Mouse (Mus musculus) adrenal gland, adult (tissue): ENCODE results near the gene Arid1b.
A peak's percentile ranks its signal among the peaks of the same experiment; 100 is the strongest.

Experiments
- DNase-seq, 2 experiments: peaks; one replicate each; pipeline ENCODE4 v3.0.0; 2022 to 2023; ENCODE audit warnings: low spot score in 1 of 2; ENCODE audit not compliant: inconsistent age in 2 of 2

Arid1b gene

DNA sequence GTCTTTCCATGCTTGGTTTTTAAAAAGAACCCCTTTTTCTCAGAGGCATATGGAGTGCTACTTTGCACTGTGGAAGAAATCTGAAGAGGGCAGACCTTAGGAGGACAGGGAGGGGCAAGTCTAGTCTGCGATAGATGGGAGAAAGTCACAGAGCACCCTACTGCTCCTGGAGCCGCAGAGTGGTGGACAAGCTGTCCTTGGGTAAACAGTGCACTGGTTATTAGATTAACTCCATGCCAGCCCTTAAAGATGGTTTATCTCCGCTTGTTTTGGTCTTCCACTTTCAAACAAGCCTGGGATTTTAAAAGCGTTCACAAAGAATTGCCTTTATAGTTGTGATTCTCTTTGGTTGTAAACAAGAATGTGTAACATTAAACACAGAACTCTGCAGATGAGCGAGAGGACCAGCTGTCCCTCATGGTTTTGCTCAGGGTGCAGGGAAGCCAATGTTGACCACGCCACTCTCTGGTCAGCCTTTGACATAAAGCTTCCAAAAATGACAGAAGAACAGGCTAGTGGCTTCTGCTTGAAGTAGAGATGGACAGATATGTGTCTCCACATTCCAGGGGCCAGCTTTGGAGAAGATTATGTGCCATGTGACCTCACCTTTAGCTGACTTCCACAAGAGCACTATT lies 234.6 kb downstream of the Arid1b start:
- no peak for DNase-seq

DNA sequence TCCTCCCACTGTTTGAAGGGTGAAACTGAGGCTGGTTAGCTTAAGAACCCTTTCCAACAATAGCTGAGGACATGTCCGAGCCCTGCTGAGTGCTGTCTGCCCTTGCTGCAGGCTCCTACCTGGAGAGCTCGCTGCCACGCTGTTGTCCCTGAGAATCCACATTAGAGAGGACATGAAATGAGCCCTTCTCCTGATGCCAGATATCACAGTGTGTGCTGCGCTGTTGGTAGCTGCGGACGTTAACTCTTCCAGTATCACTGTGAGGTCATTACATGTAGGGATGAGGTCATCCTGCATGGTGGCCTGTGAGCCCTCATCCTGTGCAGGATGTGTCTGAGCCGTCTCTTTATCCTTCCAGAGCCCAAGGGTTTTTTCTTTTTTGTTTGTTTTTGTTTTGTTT lies 235.9 kb downstream of the Arid1b start:
- no peak for DNase-seq

DNA sequence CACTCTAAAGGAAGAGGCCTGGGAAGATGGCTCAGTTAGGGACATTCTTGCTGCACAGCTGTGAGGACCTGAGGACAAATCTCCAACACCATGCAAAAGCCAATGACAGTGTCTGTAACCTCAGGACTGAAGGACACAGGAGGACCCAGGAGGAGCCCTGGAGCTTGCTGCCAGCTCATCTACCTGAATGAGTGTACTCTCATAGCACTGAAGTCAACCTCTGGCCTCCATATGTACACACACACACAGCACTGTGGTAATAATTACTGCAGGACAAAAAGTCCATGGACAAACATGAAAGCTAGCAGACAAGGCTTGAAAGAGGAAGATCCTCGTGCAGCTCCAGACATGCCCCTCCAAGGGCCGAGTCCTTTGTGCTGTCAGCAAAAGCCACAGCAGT lies 238.0 kb downstream of the Arid1b start:
- DNase-seq: no peak

DNA sequence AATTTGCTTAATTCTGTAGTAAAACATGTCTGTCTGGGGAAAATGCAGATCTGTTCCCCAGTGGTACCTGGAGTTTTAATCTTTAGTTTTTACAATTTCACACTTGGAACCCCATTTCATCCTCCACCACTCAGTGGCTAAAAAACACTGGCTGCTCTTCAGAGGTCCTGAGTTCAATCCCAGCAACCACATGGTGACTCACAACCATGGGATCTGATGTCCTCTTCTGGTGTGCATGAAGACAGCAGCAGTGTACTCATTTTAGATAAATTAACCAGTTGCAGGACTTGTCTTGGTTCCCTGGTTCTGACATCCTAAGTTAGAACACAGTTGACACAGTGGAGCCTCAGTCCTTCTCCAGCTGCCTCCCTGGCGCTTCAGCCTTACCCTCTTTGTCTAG lies 239.9 kb downstream of the Arid1b start:
- no peak for DNase-seq

DNA sequence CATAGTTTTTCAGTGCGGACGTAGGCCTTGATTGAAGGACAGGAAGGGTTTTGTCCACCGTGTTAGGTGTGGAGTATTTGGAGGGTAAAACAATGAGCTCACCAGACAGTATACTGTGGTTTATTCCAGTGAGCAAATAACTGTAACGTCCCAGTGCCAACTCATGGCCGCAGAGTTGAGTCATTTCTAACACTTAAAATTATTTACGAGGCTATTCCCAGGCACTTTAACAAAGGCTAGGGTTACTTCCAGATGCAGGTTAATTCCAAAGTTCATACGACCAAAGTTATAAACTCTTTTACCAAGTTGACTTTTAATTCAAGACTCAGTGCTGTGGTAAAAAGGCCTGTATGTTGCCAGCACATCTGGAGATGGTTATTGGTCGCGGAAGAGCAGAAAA lies 240.9 kb downstream of the Arid1b start:
- DNase-seq: peak in 1 of 2 experiments; percentile 62

DNA sequence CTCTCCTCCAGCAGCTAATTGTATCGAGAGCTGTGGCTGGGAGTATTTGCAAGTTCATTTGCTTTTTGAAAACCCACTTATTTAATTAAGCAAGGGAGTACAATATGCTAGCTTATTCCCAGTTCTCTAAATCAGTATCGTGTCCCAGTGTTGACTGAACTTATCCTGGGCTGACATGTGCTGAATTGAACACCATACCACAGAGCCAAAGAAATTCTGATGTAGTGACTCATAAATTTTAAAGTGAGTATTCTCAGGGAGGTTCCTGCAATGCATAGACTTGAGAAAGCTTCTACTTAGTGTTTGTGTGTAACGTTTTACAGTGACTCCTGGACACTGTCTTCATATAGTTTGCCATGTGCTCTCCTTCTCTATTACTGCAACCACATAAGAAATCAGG lies 243.6 kb downstream of the Arid1b start:
- no peak for DNase-seq

DNA sequence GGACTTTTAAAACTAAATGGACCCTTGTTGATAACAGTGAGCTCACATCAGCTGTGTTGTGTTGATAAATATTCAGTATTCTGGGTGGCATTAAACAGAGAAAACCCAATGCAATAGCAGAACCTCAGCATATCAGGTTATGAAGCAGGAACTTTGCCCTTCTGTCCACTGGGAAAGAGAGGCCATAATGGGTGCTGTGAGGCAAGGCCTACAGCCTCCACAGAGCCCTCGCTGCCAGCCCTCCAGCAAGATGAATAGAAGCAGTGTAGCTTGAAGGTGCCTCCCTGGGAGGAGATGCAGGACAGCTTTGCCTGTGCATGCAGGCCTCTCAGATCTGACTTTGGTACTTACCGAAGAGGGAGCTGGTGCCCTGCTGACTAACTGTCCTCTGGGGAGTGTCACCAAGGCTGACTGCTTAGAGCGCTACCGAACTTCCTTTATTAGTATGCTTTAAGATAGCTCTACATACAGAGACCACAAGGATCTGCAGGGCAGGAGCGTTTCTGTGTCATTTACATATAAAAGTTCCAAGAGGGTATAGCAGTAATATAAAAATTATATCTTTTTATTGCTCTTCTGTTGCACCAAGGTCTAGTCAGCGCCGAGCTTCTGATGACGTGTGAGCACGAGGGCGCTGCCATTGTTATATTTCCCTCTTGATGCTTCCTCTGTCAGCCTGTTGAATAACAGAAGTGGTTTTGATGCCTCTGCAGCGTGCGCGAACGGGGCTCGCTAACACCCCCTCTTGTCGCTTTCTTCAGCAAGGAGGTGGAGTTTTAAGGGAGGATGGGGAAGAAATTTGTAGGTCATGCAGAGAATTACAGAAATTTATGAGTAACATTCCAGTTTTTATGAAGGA lies 244.5 kb downstream of the Arid1b start:
- DNase-seq: peak in 1 of 2 experiments; percentile 70

DNA sequence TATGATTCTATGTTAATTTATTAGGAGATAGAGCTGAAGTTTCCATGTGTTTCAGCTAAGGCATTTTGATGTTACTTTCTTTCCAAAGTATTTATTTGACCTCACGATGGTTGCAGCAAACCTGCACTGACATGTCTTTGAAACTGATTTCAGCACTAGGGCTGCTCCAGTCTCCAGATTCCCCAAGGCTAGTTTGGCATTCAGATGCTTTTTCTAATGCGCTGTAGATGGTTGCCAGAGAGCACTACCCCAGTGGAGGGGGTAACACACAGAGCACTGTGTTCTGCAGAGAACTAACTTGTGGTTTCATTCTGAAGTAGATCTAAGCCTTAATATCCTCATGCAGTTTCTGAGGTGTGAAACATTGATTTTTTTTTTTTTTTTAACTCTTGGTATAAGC lies 250.4 kb downstream of the Arid1b start:
- no peak for DNase-seq

DNA sequence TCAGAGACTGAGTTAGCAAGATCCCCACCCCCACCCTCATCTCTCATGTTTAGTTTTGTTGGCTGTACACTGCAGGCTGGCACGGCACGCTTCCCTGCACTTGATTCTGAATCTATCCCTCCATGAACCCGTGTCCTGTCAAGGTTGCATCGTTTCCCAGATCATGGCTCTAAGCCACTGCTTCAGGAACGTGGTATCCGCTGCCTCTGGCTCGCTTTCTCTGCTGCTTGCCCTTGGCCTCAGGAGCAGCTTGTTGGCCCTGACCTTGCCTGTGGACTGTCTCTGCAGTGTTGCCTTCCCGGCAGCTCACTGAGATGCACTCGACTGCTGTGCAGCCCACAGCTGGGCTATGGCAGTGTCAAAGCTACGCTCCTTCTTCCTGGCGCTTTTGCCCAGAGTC lies 252.6 kb downstream of the Arid1b start:
- peak; percentile 87 to 93 for DNase-seq

DNA sequence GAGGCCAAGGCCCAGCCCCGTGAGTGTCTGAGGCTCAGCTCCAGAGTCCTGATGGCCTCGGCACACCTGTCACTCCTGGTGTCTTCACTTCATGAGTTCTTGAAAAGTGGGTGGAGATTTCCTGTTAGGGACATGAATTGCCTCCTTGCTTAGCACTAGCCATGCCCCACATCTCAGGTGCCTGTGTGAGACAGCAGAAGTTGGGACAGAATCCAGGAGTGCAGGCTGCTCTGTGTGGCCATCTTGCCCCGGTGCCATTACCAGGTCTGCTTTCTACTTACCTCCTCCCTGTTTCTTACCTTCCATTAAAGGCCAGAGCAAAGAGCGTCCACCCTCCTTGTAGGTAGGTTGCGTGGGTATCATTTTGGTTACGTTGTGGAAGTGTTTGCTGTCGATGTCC lies 253.1 kb downstream of the Arid1b start:
- no peak for DNase-seq

DNA sequence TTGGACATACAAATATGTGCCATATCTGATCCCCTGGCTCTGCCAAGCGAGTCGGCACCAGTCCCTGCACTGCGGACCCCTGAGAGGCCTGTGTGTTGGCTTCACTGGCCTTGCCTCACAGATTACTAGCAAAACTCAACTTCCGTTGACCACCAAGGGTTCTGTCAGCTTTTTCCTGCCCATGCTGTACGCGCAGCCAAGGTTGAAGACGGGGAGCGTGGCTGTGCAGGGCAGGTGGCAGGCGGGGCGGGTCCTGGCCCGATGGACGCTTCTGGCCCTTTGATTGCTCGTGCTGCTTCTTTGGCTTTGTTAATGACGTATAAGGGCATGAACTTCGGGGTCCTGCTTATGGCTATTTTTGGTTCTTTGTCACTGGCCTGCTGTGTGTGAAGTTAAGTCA lies 253.6 kb downstream of the Arid1b start:
- no peak for DNase-seq

DNA sequence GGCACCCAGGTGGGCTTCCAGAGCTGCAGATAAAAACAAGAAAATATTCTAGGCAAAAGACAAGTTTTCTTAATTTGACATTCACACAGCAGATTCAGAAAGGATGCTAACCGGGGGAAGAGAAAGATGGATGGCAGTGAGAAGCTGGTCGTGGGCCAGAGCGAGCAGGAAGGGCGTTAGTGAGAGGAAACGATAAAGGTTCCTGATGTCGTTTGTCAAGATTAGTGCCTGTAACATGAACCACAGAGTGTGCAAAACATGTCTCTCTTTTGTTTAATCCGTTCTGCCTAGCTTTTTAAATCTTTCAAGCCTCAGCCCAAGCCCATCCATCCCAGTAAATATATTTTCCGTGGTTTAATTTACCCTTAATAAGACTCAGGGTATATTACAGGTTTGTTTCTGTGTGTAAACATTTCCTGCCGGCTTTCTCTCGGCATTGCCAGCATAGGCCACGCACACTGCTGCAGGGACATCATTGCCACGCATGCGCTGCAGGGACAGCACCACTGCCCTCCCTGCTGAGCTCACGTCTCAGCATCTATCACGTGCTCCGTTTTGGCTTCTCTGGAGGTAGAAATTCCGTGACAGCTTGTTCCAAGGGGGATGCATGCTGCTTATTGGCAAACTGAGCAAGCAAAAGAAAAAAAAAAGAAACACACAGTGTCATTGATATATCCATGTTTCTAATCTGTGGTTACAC lies 255.0 kb downstream of the Arid1b start:
- peak; percentile 38 to 68 for DNase-seq

DNA sequence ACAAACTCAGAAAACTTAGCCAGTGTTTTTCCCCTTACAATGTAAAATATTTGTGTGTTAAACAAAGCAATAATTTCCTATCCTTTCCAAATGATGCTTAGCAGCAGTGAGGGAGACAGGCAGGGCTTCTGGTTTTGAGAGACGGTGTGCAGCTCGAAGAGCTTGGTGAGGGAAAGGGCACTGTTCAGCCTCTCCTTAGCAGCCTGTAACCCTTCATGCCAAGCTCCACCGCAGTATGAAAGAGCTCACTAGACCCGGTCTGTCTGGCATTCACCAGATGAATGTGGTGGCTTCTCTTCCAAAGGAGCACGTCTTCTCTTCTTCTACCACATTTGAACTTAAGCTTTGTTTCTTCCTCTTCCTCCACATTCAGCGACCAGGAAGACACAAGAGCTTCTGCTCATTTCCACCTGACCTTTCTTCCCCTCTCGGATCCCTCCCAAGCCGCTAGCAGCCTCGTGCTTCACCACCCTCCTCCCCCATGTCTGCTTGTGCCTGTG lies 255.6 kb downstream of the Arid1b start:
- no peak for DNase-seq

DNA sequence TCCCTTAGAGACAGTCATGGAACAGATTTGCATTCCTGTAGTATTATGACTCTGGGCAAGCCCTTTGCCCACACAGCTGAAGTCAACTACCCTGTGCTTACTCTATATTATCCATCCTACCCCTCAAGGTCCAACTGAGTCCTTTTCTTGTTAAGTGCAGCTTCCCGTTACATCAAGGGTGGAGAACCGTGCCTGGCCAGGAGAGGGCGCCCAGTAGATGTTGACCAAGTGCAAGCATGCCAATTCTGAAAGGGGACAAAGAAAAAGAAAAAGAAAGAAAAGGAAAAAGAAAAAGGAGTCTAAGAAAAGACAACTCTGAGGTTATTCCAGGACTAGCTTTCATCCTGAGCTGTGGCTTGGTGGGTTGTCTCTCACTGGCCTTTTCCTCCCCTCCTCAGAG lies 258.3 kb downstream of the Arid1b start:
- DNase-seq: peak; percentile 62 to 90

DNA sequence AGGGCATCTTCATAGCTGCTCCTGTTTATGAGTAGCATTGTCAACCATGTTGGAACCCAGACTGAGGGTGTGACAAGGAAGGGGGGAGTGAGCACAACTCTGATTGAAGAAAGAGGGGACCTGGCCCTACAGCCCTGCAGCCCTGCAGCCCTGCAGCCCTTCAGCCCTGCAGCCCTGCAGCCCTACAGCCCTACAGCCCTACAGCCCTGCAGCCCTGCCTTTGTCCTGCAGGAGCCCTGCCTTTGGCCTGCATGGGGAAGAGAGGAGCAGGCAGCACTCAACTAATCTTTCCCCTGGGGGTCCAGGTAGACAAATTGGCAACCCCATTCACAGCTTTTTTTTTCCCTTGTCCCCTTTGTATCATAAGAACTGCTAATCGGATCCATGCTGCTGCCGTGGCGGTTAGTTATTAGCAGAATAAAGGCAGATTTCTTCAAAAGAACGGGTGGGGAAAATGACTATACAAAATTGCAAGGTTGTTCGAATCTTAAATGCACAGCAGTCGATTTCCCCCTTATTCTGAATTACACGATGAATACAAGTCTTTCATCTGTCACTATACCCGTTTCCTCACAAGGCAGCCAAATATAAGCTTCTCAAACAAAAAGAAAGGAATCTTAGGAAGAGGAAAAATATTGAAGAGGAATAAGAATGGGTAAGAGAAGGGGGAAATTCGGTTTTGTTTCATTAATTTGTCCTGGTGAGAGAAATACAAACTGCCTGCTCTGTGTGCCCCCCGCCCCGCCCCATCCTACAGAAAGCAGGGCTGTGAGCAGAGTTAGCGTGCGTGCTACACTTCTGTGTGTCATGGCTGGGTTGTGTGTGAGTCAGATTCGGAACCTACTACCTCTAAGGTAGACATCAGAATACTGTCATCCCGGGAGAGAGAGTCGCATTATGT lies 260.8 kb downstream of the Arid1b start:
- no peak for DNase-seq

DNA sequence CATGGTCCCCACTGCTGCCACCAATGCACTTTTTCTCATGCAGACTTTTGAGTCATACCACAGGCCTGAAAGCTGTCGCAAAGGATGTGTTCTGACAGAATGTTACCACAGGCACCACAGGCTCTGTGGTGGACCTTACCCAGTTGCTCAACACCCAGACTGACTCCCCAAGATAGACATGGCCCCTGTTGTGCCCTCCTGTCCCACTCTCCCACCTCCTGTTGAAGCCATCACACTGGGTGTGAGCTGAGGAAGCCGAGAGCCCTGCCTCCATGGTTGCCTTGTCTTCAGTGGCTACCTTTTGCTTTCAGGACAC lies 261.4 kb downstream of the Arid1b start:
- no peak for DNase-seq

DNA sequence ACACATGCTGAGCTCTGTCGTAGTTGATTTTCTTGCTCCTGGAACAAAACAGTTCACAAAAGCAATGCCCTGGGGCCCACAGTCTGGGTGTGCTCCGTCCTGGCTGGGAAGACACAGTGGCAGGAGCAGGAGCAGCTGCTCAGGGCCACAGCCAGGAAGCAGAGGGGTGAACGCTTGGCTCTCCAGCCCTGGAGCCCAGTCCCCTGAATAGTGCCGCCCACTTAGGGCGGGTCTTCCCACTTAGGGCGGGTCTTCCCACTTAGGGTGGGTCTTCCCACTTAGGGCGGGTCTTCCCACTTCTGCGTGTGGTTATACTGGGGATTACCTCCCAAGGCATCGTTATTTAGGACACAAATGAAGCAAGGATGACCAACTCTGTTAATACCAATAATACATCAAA lies 264.8 kb downstream of the Arid1b start:
- no peak for DNase-seq

DNA sequence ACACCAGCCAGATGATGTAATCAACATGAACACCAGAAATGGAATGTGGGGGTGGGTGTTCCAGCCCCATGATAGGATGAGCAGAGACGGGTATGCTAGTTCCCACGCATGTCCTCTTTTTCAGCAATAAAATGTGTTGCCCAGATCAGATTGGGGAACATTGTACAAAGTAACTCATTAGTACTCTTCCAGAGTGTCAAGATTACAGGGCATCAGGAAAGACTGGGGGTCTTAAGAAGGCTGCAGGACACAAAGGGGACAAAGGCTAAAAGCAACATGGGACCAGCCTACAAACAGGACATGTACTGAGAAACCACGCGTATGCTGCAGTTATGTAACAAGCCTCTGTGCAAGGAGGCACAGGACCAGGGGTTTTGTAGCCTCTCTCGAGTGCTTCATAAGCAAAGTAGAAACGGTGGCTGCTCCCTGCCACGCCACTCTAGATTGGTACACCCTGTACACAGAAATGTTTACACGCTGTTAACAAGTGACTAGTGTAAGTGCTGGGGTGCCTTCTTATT lies 267.1 kb downstream of the Arid1b start:
- peak in 1 of 2 experiments; percentile 62 for DNase-seq

DNA sequence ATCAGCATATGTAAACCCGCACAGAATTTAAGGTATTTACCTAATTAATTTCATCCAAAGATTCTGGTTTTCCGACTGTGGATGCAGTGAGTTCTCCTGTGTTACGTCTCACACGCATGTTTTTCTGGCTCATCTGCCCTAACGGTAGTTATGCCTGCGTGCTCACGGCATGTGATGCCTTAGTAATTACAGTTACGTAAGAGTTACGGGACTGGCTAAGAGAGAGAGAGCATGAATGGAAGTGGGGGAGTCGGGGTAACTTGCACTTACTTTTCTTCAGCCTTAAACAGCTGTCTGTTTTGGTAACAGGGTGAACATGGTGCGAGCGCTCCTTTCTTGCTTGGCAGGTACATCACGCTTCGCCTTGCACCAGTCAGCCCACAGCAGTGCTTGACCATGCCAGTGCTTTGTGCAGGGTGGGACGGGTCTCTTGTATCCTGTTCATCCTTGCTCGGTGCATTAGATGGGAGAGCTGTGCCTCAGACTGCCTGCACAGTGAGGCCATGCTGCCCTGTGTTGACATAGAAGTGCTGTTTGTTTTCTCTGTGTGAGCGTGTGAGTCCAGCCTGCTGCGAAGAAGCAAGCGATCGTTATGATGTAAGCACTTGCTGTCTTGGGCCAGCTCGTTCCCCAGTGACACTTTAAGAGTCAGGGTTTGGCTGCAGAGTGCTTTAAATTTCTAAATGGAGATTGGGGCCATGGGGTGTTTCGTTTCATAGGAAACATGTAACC lies 267.9 kb downstream of the Arid1b start:
- DNase-seq: peak in 1 of 2 experiments; percentile 56

DNA sequence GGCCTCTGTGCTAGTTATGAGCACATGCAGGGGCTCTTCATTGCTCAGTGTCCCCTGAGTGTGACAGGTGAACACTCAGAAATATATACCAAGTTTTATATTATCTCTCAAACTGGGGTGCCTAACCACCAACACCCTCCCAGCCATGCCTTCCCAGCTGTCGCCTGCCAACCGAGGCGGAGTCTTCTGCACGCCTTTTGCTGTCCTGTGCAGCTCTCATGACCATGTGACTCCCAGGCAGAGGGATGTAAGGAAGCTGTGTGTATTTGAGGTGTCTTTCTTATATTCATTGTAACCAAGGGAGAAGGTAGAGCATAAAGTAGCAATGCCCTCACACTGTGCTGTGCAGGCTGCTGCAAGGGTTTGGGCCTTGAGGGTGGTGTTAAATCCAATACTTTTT lies 268.7 kb downstream of the Arid1b start:
- no peak for DNase-seq
